Mouse (Mus musculus): ENCODE measurements at regions not wholly inside any gene's neighbourhood (a gene's known extent, or its start where the extent isn't known, plus 50 kb on each side); places are given as distances from the start of the nearest gene placed in this dataset.
A peak's percentile ranks its signal among the peaks of the same experiment; 100 is the strongest.

DNA sequence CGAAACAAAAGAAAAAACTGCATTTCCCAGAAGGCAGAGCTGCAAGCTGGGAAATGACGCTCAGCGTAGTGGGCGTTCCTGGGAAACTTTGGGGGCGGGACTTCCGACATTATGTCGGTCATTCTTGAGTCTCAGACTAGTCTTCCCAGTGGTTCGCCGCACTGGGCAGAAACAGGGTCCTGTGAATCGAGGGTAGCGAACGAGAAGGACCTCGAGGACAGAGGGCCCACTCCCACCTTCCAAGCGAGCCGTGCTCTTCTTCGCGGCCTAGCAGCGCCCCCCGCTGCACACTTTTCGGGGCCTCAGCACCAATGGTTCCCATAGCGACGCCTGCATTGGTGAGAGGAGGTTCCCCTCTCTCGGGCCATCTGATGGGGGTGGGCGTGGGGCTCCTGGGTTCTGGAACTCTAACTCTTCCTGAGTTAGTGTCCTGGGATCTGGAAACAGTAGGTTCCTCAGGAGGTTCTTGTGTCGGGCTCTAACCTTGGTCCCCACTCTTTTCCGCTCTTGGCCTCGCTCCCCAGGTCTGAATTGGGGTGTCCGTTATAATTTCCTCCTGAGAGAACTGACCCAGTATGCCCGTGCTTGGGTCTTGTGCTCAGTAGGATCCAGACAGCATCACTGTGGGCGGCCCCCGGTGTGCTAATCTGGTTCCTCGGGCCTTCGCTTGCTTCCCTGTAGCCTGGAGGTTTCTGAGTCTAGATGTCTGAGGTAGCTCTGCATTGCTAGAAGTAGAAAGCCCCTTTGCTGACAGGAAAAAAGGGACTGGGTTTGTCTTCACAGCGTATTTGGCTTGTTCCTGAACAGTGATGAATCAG, 52.8 kb upstream of the Gramd1a start:
- Histone ChIP-seq H3K4me1 (ENCODE audit: control insufficient read depth, insufficient read depth, low read length) (no peaks in the 10 kb centered on the region; the same call in 1 of the 2 replicates), H3K27ac (ENCODE audit: control insufficient read depth, insufficient read depth, low read depth, low read length, poor library complexity) (no peak overlapping the region), H3K4me3 (replicated peaks; ENCODE audit: control insufficient read depth, low read depth, low read length) (peak overlapping the region; percentile 82)
- TF ChIP-seq CTCF (IDR thresholded peaks at IDR 0.05; ENCODE audit: control insufficient read depth, insufficient read depth, low read length) (no peak), POLR2A (IDR thresholded peaks at IDR 0.05; ENCODE audit: borderline replicate concordance, control insufficient read depth, low read depth, low read length) (no peak)
- 39% methylated on average over 34 of the region's 34 CpGs for WGBS

DNA sequence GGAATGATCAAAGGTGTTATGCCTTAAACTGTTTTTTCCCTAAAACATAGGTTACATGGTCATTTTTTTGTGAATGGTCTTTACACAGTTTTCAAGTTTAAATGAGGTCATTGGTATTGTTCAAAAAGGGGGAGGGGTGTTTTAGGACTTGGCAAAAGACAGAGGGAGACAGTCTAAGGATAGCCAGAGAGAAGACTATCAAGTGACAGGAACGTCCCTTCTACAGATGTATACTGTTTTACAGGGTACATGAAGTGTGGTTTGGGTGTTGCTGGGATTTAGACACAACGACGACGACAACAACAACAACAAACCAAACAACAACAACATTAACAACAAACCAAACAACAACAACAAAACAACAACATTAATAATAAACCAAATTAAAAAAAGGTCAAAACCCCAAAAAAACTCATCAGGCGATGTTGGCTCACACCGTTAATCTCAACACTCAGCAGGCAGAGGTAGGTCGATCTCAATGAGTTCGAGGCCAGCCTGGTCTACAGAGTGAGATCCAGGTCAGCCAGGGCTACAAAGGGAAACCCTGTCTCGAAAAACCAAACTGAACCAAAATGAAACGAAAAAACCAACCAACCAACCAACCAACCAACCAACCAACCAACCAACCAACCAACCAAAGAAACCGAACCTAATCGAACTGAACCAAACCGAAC, 52.0 kb upstream of the Gramd1a start:
- no peak overlapping the region for H3K27ac ChIP-seq (ENCODE audit: control insufficient read depth, insufficient read depth, low read depth, low read length, poor library complexity)
- TF ChIP-seq POLR2A (IDR thresholded peaks at IDR 0.05; ENCODE audit: borderline replicate concordance, control insufficient read depth, low read depth, low read length) (no peak), CTCF (IDR thresholded peaks at IDR 0.05; ENCODE audit: control insufficient read depth, insufficient read depth, low read length) (no peak)
- no peaks in the 10 kb centered on the region; the same call in 1 of the 2 replicates for H3K4me1 ChIP-seq (ENCODE audit: control insufficient read depth, insufficient read depth, low read length)
- 61% methylated on average over 13 of the region's 13 CpGs for WGBS
- peak overlapping the region; percentile 54 for H3K4me3 ChIP-seq (replicated peaks; ENCODE audit: control insufficient read depth, low read depth, low read length)

Data from bone marrow, adult 2 months (tissue).